Mouse (Mus musculus) left cerebral cortex, postnatal 10 days (tissue): ENCODE results near the gene Dppa1. TPM values are rescaled to one million over a fixed set of nuclear protein-coding genes. Genes with fewer than 3 reads are reported as not detected.

ENCODE experiments used
- DNase-seq, 2 experiments: peaks; one replicate each; pipeline ENCODE4 v3.0.0; 2021 to 2022; ENCODE audit warnings: low spot score in 2 of 2, mixed read lengths in 1 of 2; ENCODE audit errors: extremely low spot score in 1 of 2
- intact Hi-C: fragments of 180-260 bp; cut with DNase I; formaldehyde crosslinking; loops from one replicate; pipeline ENCODE4 v1.15.1; 2025
- total RNA-seq, 2 experiments: library from RNA; stranded (reverse); gene quantifications; 2 replicates each; pipeline ENCODE4 v1.2.3; 2021

Dppa1 gene
- total RNA-seq, 2 experiments from 2014 or later: not detected

GRCm38 (mm10) chr11:46565967-46566366 lies 63.1 kb downstream of the Dppa1 start:
- intact Hi-C loops: no loop called here

GRCm38 (mm10) chr11:46564671-46565070 lies 64.4 kb downstream of the Dppa1 start:
- intact Hi-C loops: no loop called here

More at GRCm38 (mm10) chr11:46565967-46566366, 63.1 kb downstream of the Dppa1 start:
- no peak for DNase-seq

GRCm38 (mm10) chr11:46561096-46561495 lies 68.0 kb downstream of the Dppa1 start:
- intact Hi-C loops: no loop called here

More at GRCm38 (mm10) chr11:46564671-46565070, 64.4 kb downstream of the Dppa1 start:
- DNase-seq: no peak

More at GRCm38 (mm10) chr11:46561096-46561495, 68.0 kb downstream of the Dppa1 start:
- no peak for DNase-seq

Other genes starting within 250 kb of the Dppa1 start
- gene Itk, start 239.7 kb downstream of the Dppa1 start, total RNA-seq: under 1 TPM; 0.34 to 0.41 TPM
- gene Fam71b, start 232.7 kb downstream of the Dppa1 start, total RNA-seq: not detected
- gene Med7, start 192.3 kb downstream of the Dppa1 start, total RNA-seq: 10 to 100 TPM; 31.5 to 33.6 TPM
- 1 to 10 TPM in 1 of 2 experiments, under 1 TPM in 1; 0.87 to 1.5 TPM for gene Havcr2, start 174.3 kb downstream of the Dppa1 start, total RNA-seq
- not detected for gene Gm12169, start 105.0 kb downstream of the Dppa1 start, total RNA-seq
- gene BC053393, start 57.7 kb downstream of the Dppa1 start, total RNA-seq: under 1 TPM; 0.17 to 0.28 TPM
- not detected for gene Timd2, start 77.8 kb upstream of the Dppa1 start, total RNA-seq
- gene Havcr1, start 105.8 kb upstream of the Dppa1 start, total RNA-seq: not detected
- not detected for gene Timd4, start 181.5 kb upstream of the Dppa1 start, total RNA-seq